Comparison of ENCODE assay signal across 23 mouse cellular contexts in the genomic region with DNA sequence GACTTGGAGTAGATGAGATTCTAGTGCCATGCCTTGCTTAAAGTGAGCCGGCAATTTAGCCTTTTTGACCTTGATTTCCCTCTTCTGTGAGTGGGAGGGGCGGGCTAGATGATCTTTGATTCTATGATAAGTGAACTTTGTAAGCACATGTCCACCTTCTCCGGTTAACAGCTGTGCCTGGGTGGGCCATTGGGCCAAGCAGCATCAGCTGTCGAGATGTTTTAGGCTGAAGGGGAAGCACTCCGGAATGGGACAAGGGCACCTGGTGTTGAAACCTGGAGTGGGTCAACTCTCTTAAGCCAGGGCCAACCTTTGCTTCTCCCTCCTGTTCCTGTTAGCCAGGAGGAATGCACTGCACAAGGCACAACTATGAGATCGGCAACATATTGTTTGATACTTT.
A peak's percentile ranks its signal among the peaks of the same experiment; 100 is the strongest.
DNase-seq lines count a peak whose midpoint lies in the region; ATAC-seq and TF ChIP-seq lines count a peak whose summit lies in the region.
"Had no signal": no experiment of that assay in that cellular context is flagged by ENCODE, and none has a peak within 500 bp of the region (broad histone marks: within the 10 kb centered on the region; RNA-seq: fewer than 3 reads in every experiment).

No protein-coding gene starts in this region.

- TF ChIP-seq CTCF in liver, embryonic 14.5 days (IDR thresholded peaks at IDR 0.05; ENCODE audit: low read depth), result no peak
- TF ChIP-seq CTCF in midbrain, postnatal 0 days (IDR thresholded peaks at IDR 0.05), result no peak

- H3K4me1 ChIP-seq in liver, embryonic 12.5 days, result peaks cover 52% of the 10 kb centered on the region
- peaks cover 27% of the 10 kb centered on the region for H3K4me1 ChIP-seq in liver, embryonic 11.5 days (replicated peaks; ENCODE audit: control insufficient read depth, insufficient read depth, low read length)
- H3K4me1 ChIP-seq in liver, embryonic 14.5 days (replicated peaks; ENCODE audit: control insufficient read depth in 2 of 2, insufficient read depth in 2 of 2, low read length in 1 of 2), result peaks cover 47 to 50% of the 10 kb centered on the region in 2 experiments
- peaks cover 49% of the 10 kb centered on the region for H3K4me1 ChIP-seq in liver, embryonic 15.5 days (replicated peaks)
- H3K4me1 ChIP-seq in midbrain, postnatal 0 days (ENCODE audit: insufficient read depth, low read length), result no peaks in the 10 kb centered on the region
- H3K4me1 ChIP-seq: embryonic facial prominence, embryonic 13.5 days; embryonic facial prominence, embryonic 15.5 days; forebrain, embryonic 12.5 days had no signal

- no peak overlapping the region for H3K9ac ChIP-seq in liver, embryonic 12.5 days
- no peak overlapping the region for H3K9ac ChIP-seq in liver, embryonic 11.5 days (ENCODE audit: low read depth, low read length)
- H3K9ac ChIP-seq in liver, embryonic 14.5 days (replicated peaks), result no peak overlapping the region; the same call in 1 of the 2 replicates
- H3K9ac ChIP-seq in liver, embryonic 15.5 days, result 0 out of 2 replicates have a peak overlapping the region, but pooled peaks have one; percentile 16
- no peak overlapping the region for H3K9ac ChIP-seq in midbrain, postnatal 0 days (replicated peaks; ENCODE audit: low read length, poor library complexity, severe bottlenecking)
- H3K9ac ChIP-seq: embryonic facial prominence, embryonic 13.5 days; embryonic facial prominence, embryonic 15.5 days; forebrain, embryonic 12.5 days had no signal

- H3K27me3 ChIP-seq in liver, embryonic 12.5 days (replicated peaks), result peaks cover 13% of the 10 kb centered on the region; the same call in 1 of the 2 replicates
- H3K27me3 ChIP-seq in liver, embryonic 11.5 days (replicated peaks; ENCODE audit: control insufficient read depth, insufficient read depth, low read length), result no peaks in the 10 kb centered on the region
- H3K27me3 ChIP-seq in liver, embryonic 14.5 days (ENCODE audit: control insufficient read depth, insufficient read depth, low read length), result no peaks in the 10 kb centered on the region; the same call in 1 of the 2 replicates
- no peaks in the 10 kb centered on the region; the same call in 1 of the 2 replicates for H3K27me3 ChIP-seq in liver, embryonic 15.5 days
- no peaks in the 10 kb centered on the region for H3K27me3 ChIP-seq in midbrain, postnatal 0 days (ENCODE audit: insufficient read depth, low read length)
- H3K27me3 ChIP-seq: embryonic facial prominence, embryonic 13.5 days; embryonic facial prominence, embryonic 15.5 days; forebrain, embryonic 12.5 days had no signal

- no peak for TF ChIP-seq EP300 in liver, embryonic 14.5 days (IDR thresholded peaks at IDR 0.05; ENCODE audit: low read depth)

- H3K36me3 ChIP-seq in liver, embryonic 12.5 days, result no peaks in the 10 kb centered on the region
- no peaks in the 10 kb centered on the region for H3K36me3 ChIP-seq in liver, embryonic 11.5 days (ENCODE audit: control insufficient read depth, insufficient read depth, low read length)
- no peaks in the 10 kb centered on the region for H3K36me3 ChIP-seq in liver, embryonic 14.5 days (replicated peaks; ENCODE audit: control insufficient read depth, insufficient read depth, low read depth)
- no peaks in the 10 kb centered on the region for H3K36me3 ChIP-seq in liver, embryonic 15.5 days (replicated peaks)
- H3K36me3 ChIP-seq in midbrain, postnatal 0 days (ENCODE audit: insufficient read depth, low read length), result no peaks in the 10 kb centered on the region
- H3K36me3 ChIP-seq: embryonic facial prominence, embryonic 13.5 days; embryonic facial prominence, embryonic 15.5 days; forebrain, embryonic 10.5 days; forebrain, embryonic 12.5 days had no signal

- no peaks in the 10 kb centered on the region for H3K9me3 ChIP-seq in liver, embryonic 12.5 days (replicated peaks)
- H3K9me3 ChIP-seq in liver, embryonic 11.5 days (ENCODE audit: control insufficient read depth, low read length), result no peaks in the 10 kb centered on the region
- H3K9me3 ChIP-seq in liver, embryonic 14.5 days (ENCODE audit: control insufficient read depth, low read length), result no peaks in the 10 kb centered on the region
- no peaks in the 10 kb centered on the region for H3K9me3 ChIP-seq in liver, embryonic 15.5 days (replicated peaks)
- H3K9me3 ChIP-seq in midbrain, postnatal 0 days (ENCODE audit: low read length), result no peaks in the 10 kb centered on the region
- H3K9me3 ChIP-seq: embryonic facial prominence, embryonic 13.5 days; embryonic facial prominence, embryonic 15.5 days; forebrain, embryonic 10.5 days; forebrain, embryonic 12.5 days had no signal

- no peak overlapping the region for H3K4me3 ChIP-seq in liver, embryonic 12.5 days
- no peak overlapping the region for H3K4me3 ChIP-seq in liver, embryonic 11.5 days (ENCODE audit: low read depth, low read length)
- H3K4me3 ChIP-seq in liver, embryonic 14.5 days (ENCODE audit: insufficient read depth in 1 of 2, low read depth in 2 of 2, low read length in 2 of 2), result no peak overlapping the region
- no peak overlapping the region for H3K4me3 ChIP-seq in liver, embryonic 15.5 days (replicated peaks)
- H3K4me3 ChIP-seq in midbrain, postnatal 0 days (ENCODE audit: low read depth, low read length), result no peak overlapping the region
- H3K4me3 ChIP-seq: embryonic facial prominence, embryonic 13.5 days; embryonic facial prominence, embryonic 15.5 days; erythroblast, embryonic 14.5 days; forebrain, embryonic 10.5 days; forebrain, embryonic 12.5 days had no signal

- no peak for DNase-seq in liver, embryonic 11.5 days (ENCODE audit: low spot score)
- DNase-seq in liver, embryonic 14.5 days (ENCODE audit: low read depth in 3 of 3, low spot score in 3 of 3), result no peak
- DNase-seq in liver, result no peak
- DNase-seq in frontal cortex, postnatal 14 days (ENCODE audit: low spot score in 2 of 2), result no peak
- DNase-seq in midbrain, postnatal 0 days (ENCODE audit: low spot score), result no peak
- DNase-seq: adrenal gland, adult 2 months; adrenal gland, postnatal 10 days; adrenal gland, postnatal 25 days; cerebellum, adult 11 months; cerebellum, adult 18-20 months; cerebellum, adult 8-10 months; cerebellum, adult 9-11 months; cerebellum, postnatal 36 days; embryo, embryonic 11 days had no signal

- 76% methylated on average over 6 of the region's 6 CpGs for WGBS in liver, embryonic 12.5 days (ENCODE audit: insufficient replicate concordance)
- 79% methylated on average over 6 of the region's 6 CpGs for WGBS in liver, embryonic 11.5 days
- 76% methylated on average over 6 of the region's 6 CpGs for WGBS in liver, embryonic 14.5 days (ENCODE audit: insufficient replicate concordance)
- WGBS in liver, embryonic 15.5 days (ENCODE audit: insufficient replicate concordance), result 81% methylated on average over 6 of the region's 6 CpGs
- 89% methylated on average over 6 of the region's 6 CpGs for WGBS in midbrain, postnatal 0 days

- no peak overlapping the region for H3K4me2 ChIP-seq in liver, embryonic 12.5 days
- no peak overlapping the region for H3K4me2 ChIP-seq in liver, embryonic 11.5 days
- H3K4me2 ChIP-seq in liver, embryonic 14.5 days (ENCODE audit: low read depth), result 0 out of 2 replicates have a peak overlapping the region, but pooled peaks have one; percentile 34
- H3K4me2 ChIP-seq in liver, embryonic 15.5 days, result no peak overlapping the region
- no peak overlapping the region for H3K4me2 ChIP-seq in midbrain, postnatal 0 days (ENCODE audit: low read depth, low read length, poor library complexity, severe bottlenecking)
- H3K4me2 ChIP-seq: embryonic facial prominence, embryonic 13.5 days; embryonic facial prominence, embryonic 15.5 days; forebrain, embryonic 12.5 days had no signal

- no peak for ATAC-seq in liver, embryonic 12.5 days
- no peak for ATAC-seq in liver, embryonic 11.5 days (replicated peaks; ENCODE audit: low FRiP score)
- ATAC-seq in liver, embryonic 14.5 days (ENCODE audit: insufficient read depth), result no peak
- no peak for ATAC-seq in liver, embryonic 15.5 days (ENCODE audit: insufficient read depth)
- ATAC-seq in midbrain, postnatal 0 days (ENCODE audit: low FRiP score), result no peak
- ATAC-seq: forebrain, embryonic 14.5 days; forebrain, embryonic 16.5 days had no signal

- peak overlapping the region; percentile 58; the same call in 1 of the 2 replicates for H3K27ac ChIP-seq in liver, embryonic 12.5 days
- no peak overlapping the region for H3K27ac ChIP-seq in liver, embryonic 11.5 days (ENCODE audit: low read depth, low read length)
- peak overlapping the region; percentile 67; the same call in 1 of the 2 replicates for H3K27ac ChIP-seq in liver, embryonic 14.5 days
- H3K27ac ChIP-seq in liver, embryonic 15.5 days (replicated peaks), result peak overlapping the region; percentile 74
- no peak overlapping the region for H3K27ac ChIP-seq in midbrain, postnatal 0 days (ENCODE audit: low read depth, low read length)
- H3K27ac ChIP-seq: embryonic facial prominence, embryonic 13.5 days; embryonic facial prominence, embryonic 15.5 days; forebrain, embryonic 10.5 days; forebrain, embryonic 12.5 days had no signal

Comparison
In these comparisons a context has a peak if more than half of its experiments do, and no peak if none do; other contexts are left out.
1. H3K27ac ChIP-seq: peak in liver, embryonic 12.5 days (single experiment), liver, embryonic 14.5 days (single experiment) and liver, embryonic 15.5 days (single experiment); none in liver, embryonic 11.5 days (single experiment) and midbrain, postnatal 0 days (single experiment).